Mouse (Mus musculus) liver, embryonic 11.5 days (tissue): Measurements from ENCODE around the gene Cracr2b. TPM values are rescaled to one million over a fixed set of nuclear protein-coding genes. Genes with fewer than 3 reads are reported as not detected.

Experiments
- ATAC-seq: fragments of 200-750 bp; cut with Nextera tagmentation; replicated peaks from 2 replicates; pipeline ENCODE4 v1.8.0; 2017; ENCODE audit warnings: moderate number of reproducible peaks, mild to moderate bottlenecking, moderate TSS enrichment, moderate library complexity; ENCODE audit not compliant: low FRiP score
- DNase-seq: peaks from one replicate; pipeline ENCODE4 v3.0.0-alpha.2; 2017; ENCODE audit warnings: low spot score
- H3K27ac ChIP-seq: fragments of 300-500 bp; sonication (generic); 2 replicates; pipeline ENCODE4 v1.5.1; 2014; ENCODE audit warnings: mild to moderate bottlenecking, low read depth, low read length, control low read depth
- H3K27me3 ChIP-seq: fragments of 300-500 bp; sonication (generic); replicated peaks from 2 replicates; pipeline ENCODE4 v1.6.1; 2014; ENCODE audit warnings: low read length, mixed read lengths; ENCODE audit not compliant: control insufficient read depth, insufficient read depth
- H3K36me3 ChIP-seq: fragments of 300-500 bp; sonication (generic); 2 replicates; pipeline ENCODE4 v1.6.1; 2014; ENCODE audit warnings: mild to moderate bottlenecking, low read length, moderate library complexity, mixed read lengths; ENCODE audit not compliant: control insufficient read depth, insufficient read depth
- H3K4me1 ChIP-seq: fragments of 300-500 bp; sonication (generic); replicated peaks from 2 replicates; pipeline ENCODE4 v1.6.1; 2014; ENCODE audit warnings: low read length, mixed read lengths; ENCODE audit not compliant: control insufficient read depth, insufficient read depth
- H3K4me2 ChIP-seq: fragments of 300-500 bp; sonication (generic); 2 replicates; pipeline ENCODE4 v1.6.1; 2014; ENCODE audit warnings: mild to moderate bottlenecking, control low read depth, moderate library complexity
- H3K4me3 ChIP-seq: fragments of 300-500 bp; sonication (generic); 2 replicates; pipeline ENCODE4 v1.5.1; 2014; ENCODE audit warnings: low read depth, low read length, control low read depth
- H3K9ac ChIP-seq: fragments of 300-500 bp; sonication (generic); 2 replicates; pipeline ENCODE4 v1.6.1; 2014; ENCODE audit warnings: low read depth, low read length, control low read depth
- H3K9me3 ChIP-seq: fragments of 300-500 bp; sonication (generic); 2 replicates; pipeline ENCODE4 v1.6.1; 2016; ENCODE audit warnings: low read length, inconsistent platforms, mixed read lengths; ENCODE audit not compliant: control insufficient read depth
- WGBS: fragments of 180-500 bp; shearing (Covaris S2); extraction: QIAGEN DNeasy Blood & Tissue Kit; methylation state at CpG from one replicate; pipeline ENCODE4 v1.1.7; 2014; 5-methylcytosine and 5-hydroxymethylcytosine counted together
- polyA plus RNA-seq: library from polyadenylated mRNA; unstranded; fragments of >200 nt; fragmentation: Nextera tagmentation; extraction: Ambion mirVana; gene quantifications from 2 replicates; pipeline ENCODE4 v1.2.1, GENCODE M21; 2014

Gene Cracr2b
- polyA plus RNA-seq, 1 experiment from 2014 or later = 4.3 TPM

DNA sequence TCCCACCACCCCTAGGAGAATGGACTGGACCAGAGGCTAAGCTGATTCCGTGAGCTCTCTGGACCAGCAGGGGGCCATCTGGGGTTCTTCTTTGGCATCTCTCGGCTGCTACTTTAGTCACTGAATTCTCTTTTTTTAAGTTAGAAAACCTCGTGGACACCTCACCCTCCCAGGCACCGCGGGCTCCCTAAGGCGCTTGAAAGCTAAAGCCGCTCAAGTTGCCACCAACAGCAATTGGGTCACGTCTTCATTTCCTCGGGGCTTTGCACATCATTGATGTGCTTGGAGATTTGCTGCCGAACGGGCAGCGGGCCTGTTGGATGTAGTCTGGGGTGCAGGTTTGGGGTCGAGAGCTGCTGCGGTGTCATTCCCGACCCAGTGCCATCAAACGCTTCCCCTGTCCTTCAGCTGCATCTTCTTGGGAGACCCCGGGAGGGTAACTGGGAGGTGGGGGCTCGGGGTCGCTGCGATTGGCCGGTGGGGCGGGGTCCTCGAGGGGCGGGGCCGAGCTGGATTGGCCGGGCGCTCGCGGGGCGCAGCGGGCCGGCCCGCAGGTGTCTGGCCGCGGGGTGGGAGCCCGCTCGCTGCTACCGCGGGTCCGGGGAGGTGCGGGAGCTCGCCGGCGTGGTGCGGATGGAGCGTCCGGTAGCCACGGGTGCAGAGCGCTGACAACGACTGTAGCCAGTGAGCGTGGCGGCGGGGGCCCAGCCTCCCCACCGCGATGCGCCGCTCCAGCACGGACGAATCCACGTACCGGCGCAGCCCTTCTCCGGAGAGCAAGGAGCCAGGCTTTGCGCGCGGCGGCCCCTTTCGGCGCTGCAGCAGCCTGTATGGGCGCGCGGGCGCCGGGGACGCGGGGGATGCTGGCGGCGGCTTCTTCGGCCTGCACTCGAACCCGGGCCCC lies 20.9 kb downstream of the Cracr2b start:
- H3K4me2 ChIP-seq = peak overlapping the region; percentile 99
- peak overlapping the region; percentile 60 for H3K4me3 ChIP-seq
- no peaks in the 10 kb centered on the region for H3K9me3 ChIP-seq
- H3K27me3 ChIP-seq = peaks cover 10% of the 10 kb centered on the region
- 3% methylated on average over 67 of the region's 81 CpGs for WGBS
- peak; percentile 66 for DNase-seq
- no peak for ATAC-seq
- H3K9ac ChIP-seq = peak overlapping the region; percentile 51
- H3K36me3 ChIP-seq = no peaks in the 10 kb centered on the region
- H3K4me1 ChIP-seq = peaks cover 39% of the 10 kb centered on the region
- H3K27ac ChIP-seq = no peak overlapping the region

DNA sequence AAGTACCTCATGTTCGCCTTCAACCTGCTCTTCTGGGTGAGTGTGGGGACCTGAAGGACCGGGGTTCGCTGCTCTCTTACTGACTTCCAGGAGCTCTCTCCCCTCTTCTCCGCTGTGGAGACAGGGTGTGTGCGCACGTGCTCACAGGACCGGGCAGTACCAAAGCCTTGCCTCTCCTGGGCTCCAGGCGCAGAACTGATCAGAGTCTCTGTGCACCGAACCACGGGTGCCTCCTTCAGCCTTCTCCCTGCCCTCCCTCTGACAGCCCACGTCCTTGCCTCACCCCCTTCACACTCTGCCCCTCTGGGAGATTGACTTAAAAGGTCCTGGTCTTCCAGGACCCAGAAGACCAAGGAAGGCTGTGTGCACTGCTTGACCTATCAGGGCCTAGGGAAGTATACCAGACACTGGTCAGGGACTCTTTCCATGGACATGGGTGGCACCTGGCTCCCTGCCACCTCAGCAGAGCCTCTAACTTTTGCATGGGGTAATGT lies 21.7 kb downstream of the Cracr2b start:
- peaks cover 30% of the 10 kb centered on the region for H3K4me1 ChIP-seq
- peak overlapping the region; percentile 51 for H3K9ac ChIP-seq
- no peaks in the 10 kb centered on the region for H3K36me3 ChIP-seq
- peak overlapping the region; percentile 99 for H3K4me2 ChIP-seq
- no peaks in the 10 kb centered on the region for H3K9me3 ChIP-seq
- peaks cover 10% of the 10 kb centered on the region for H3K27me3 ChIP-seq
- H3K4me3 ChIP-seq = peak overlapping the region; percentile 60
- no peak for ATAC-seq
- no peak overlapping the region for H3K27ac ChIP-seq
- WGBS = 35% methylated on average over 11 of the region's 11 CpGs
- no peak for DNase-seq

DNA sequence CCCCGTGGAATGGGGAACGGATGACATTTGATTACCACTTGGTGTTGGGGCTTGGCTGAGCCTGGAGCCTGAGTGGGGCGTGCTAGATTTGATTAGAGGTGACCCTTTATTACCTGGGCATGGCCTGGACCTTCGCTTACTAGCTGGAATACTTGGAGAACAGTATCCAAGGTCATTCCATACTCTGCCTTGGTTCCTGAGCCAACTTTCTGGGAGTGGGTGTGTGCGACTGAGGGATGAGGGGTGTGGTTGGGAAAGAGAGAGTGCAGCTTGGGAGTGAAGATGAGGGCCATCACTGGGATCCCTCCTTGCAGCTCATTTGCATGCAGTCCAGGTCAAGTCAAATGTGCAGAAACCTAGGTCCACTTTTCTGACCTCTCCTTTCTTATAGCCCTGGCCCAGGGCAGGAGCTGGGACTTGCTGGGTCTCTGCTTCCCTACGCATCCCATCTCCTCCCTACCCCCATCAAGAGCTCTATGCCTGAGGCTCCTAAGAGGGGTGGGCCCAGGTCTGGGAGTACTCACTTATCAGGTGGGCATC lies 22.3 kb downstream of the Cracr2b start:
- Histone ChIP-seq H3K36me3 (no peaks in the 10 kb centered on the region), H3K4me2 (no peak overlapping the region), H3K4me3 (no peak overlapping the region), H3K9me3 (no peaks in the 10 kb centered on the region), H3K27ac (no peak overlapping the region), H3K27me3 (peaks cover 10% of the 10 kb centered on the region), H3K9ac (no peak overlapping the region), H3K4me1 (peaks cover 24% of the 10 kb centered on the region)
- 75% methylated on average over 5 of the region's 6 CpGs for WGBS
- DNase-seq (no peak), ATAC-seq (no peak)

DNA sequence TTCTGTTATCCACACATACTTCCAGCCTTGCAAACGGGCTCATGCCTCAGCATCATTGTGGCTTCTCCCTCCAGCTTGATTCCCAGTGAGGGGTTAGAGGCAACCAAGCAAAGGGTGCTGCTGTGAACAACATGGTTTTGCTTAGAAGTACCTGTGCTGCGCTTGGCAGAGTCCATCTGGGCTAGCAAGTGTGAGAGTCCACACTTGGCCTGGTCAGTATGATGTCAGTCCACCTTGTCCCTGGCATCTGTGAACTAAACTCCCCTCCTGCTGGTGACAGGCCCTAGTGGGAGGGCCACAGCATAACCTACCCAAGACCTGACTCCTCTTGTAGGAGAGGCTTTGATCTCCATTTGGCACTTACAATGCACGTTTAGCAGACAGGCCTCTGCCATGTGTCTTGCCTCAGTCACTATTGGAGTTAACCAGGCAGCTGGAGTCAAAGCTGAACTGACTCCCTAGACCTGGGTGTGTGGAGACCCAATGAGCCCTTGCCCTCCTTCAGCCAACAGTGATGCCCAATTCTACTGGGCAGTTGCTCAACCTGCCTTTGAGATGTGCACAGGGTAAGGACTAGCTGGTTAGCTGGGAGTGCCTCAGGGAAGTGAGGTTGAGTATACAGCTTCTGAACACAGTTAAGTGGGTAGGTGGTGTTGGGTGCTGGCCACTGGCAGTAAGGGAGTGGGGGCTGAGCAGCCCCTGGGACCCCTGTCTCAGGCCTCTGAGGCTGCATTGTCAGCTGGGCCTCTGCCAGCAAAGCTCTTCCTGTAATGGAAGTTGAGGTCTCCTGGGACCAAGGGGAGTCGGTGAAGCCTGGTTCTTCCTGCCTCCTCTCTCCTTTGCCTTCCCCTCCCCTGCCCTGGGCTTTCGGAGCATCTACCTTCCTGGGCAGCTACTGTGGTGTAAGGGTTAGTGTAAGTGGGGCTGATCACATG lies 23.6 kb downstream of the Cracr2b start:
- H3K4me3 ChIP-seq = no peak overlapping the region
- H3K9ac ChIP-seq = no peak overlapping the region
- no peak for ATAC-seq
- H3K27me3 ChIP-seq = peaks cover 10% of the 10 kb centered on the region
- H3K27ac ChIP-seq = no peak overlapping the region
- peaks cover 20% of the 10 kb centered on the region for H3K4me1 ChIP-seq
- H3K9me3 ChIP-seq = no peaks in the 10 kb centered on the region
- 78% methylated on average over 5 of the region's 5 CpGs for WGBS
- H3K36me3 ChIP-seq = no peaks in the 10 kb centered on the region
- no peak overlapping the region for H3K4me2 ChIP-seq
- DNase-seq = no peak

DNA sequence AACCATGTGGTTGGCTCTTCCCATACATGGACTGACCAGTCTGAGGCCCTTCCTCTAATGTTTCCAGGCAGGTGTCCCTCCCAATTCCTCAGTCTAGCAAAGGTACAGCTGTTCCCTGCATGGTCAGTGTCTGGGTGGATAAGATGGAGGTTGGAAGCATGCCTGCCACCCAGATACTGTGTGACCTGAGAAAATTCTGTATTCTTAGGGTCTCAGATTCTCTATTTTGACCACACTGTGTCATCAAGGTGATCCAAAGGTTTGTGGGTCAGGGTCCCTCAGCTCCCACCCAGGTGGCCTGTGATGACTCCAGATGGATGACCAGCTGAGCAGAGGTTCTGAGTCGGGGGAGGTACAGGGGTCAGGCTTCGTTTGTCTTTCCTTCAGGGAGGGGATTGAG lies 24.3 kb downstream of the Cracr2b start:
- DNase-seq = no peak
- H3K27me3 ChIP-seq = peaks cover 10% of the 10 kb centered on the region
- H3K4me1 ChIP-seq = peaks cover 20% of the 10 kb centered on the region
- H3K36me3 ChIP-seq = no peaks in the 10 kb centered on the region
- no peak overlapping the region for H3K4me2 ChIP-seq
- H3K9ac ChIP-seq = no peak overlapping the region
- H3K9me3 ChIP-seq = no peaks in the 10 kb centered on the region
- H3K27ac ChIP-seq = no peak overlapping the region
- ATAC-seq = no peak
- H3K4me3 ChIP-seq = no peak overlapping the region
- WGBS = 67% methylated on average over 2 of the region's 2 CpGs

DNA sequence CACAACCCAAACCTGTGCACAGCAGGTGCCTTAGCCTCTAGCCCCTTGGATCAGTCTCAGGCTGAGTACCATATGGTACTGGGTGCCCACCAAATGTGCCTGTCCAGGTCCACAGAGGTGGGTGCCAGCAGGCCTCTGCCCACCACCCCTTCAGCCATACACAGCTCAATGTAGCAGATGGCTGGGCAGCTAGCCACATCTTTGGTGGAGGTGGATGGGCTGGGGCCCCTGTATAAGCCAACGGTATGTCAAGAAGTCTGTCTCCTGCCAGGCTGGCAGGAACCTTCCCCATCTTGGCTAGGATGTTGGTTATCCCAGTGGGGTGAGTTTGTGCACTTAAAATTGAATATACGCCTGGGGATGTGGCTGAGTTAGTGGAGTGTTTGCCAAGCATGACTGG lies 24.7 kb downstream of the Cracr2b start:
- H3K9me3 ChIP-seq = no peaks in the 10 kb centered on the region
- no peak overlapping the region for H3K9ac ChIP-seq
- ATAC-seq (no peak), DNase-seq (no peak)
- WGBS = 77% methylated on average over 2 of the region's 2 CpGs
- H3K4me2 ChIP-seq = no peak overlapping the region
- no peak overlapping the region for H3K4me3 ChIP-seq
- H3K36me3 ChIP-seq = no peaks in the 10 kb centered on the region
- no peak overlapping the region for H3K27ac ChIP-seq
- H3K4me1 ChIP-seq = peaks cover 20% of the 10 kb centered on the region
- H3K27me3 ChIP-seq = peaks cover 10% of the 10 kb centered on the region

DNA sequence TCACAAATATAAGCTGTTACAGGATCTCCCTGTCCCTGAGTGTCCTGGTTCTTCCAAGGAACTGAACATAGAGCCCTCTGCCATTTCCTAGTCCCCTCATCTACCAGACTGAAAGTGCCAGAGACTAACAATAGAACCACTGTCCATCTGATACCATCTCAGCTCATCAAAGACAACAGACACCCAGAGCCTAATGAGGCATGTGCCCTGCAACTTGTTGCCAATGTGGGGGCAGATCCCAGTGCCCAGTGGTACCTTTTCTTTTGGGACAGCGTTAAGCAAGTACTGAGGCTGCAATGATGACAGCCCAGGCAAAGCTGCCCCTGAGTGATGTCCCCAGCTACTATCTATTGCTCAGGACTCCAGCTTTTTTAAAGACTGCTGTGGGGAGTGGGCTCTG lies 25.3 kb downstream of the Cracr2b start:
- Histone ChIP-seq H3K4me1 (peaks cover 16% of the 10 kb centered on the region), H3K4me2 (no peak overlapping the region), H3K36me3 (no peaks in the 10 kb centered on the region), H3K9me3 (no peaks in the 10 kb centered on the region), H3K4me3 (no peak overlapping the region), H3K27me3 (peaks cover 10% of the 10 kb centered on the region), H3K27ac (no peak overlapping the region), H3K9ac (no peak overlapping the region)
- DNase-seq = no peak
- ATAC-seq = no peak
- WGBS = 85% methylated on average over 1 of the region's 1 CpGs

DNA sequence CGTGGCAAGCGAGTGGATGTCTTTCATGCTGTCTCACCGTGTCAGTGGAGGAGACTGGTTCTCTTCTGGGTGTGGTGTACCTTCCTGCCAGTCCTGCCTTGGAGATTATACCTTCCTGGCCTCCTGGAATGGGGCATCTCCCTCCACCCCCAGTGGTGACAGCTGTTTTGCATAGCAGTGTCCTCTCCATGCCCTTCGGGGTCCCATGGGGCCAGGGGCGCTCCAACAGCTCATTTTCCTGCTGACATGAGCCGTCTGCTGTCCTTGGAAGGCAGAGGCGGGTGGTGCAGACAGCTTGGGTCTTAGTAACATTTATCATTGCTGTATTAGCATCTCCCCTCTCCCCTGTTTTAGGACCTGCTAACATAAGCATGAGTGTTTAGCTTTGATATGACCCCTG lies 26.2 kb downstream of the Cracr2b start:
- Histone ChIP-seq H3K4me1 (peaks cover 9% of the 10 kb centered on the region), H3K9ac (no peak overlapping the region), H3K27me3 (peaks cover 4% of the 10 kb centered on the region), H3K27ac (no peak overlapping the region), H3K4me2 (no peak overlapping the region), H3K36me3 (no peaks in the 10 kb centered on the region), H3K9me3 (no peaks in the 10 kb centered on the region), H3K4me3 (no peak overlapping the region)
- ATAC-seq (no peak), DNase-seq (no peak)
- WGBS = 76% methylated on average over 7 of the region's 7 CpGs
